Mouse (Mus musculus): Measurements from ENCODE around the gene Adprh.

- TF ChIP-seq CTCF (IDR thresholded peaks at IDR 0.05; ENCODE audit: low read depth, low read length) (no peak), POLR2A (IDR thresholded peaks at IDR 0.05; ENCODE audit: borderline replicate concordance, low read depth, low read length) (no peak)
Measured at GRCm38 (mm10) chr16:38403639-38404038, 48.9 kb downstream of the Adprh start.
